Mouse (Mus musculus): Measurements from ENCODE around the gene Prr9.
A peak's percentile ranks its signal among the peaks of the same experiment; 100 is the strongest.

Gene Prr9

DNA sequence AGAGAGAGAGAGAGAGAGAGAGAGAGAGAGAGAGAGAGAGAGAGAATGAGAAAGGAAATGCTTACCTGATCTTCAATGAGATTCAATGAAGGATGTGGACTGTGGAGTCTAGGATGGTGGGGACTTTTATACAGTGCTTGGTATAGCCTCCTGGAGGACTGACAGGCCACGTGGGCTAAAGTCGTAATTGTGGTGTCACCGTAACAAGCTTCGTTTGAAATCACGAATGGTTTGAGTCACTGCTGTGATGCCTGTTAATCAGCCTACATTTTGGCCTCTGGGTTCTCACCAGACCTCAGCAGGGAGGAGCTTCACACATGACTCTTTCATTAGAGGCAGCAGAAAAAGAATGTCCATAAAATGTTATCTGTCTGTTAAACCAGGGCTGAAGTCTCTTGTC lies at the start of gene Prr9:
Prr9 (minus strand) TSS at position 101 of the 400 bp plus-strand sequence.
- no peak for DNase-seq (ENCODE audit: low read depth)

DNA sequence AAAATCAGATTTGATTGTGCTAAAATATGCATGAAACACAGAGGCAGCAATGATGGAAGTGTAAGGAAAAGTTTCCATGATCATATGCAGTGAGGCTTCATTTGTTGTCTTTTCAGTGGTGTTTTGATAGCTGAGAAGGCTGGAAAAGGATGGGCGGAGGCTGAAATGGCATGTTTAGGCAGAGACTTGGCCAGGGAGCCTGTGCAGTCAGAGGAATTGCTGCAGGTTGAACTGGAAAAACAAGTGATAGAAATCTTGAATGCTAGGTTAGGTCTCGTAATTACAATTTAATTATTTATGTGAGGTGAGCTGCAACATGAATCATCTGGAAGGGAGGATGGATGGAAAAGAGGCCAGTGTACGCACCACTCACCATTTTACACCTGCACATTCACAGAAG lies 46.1 kb upstream of the Prr9 start:
- DNase-seq (ENCODE audit: low read depth): no peak

DNA sequence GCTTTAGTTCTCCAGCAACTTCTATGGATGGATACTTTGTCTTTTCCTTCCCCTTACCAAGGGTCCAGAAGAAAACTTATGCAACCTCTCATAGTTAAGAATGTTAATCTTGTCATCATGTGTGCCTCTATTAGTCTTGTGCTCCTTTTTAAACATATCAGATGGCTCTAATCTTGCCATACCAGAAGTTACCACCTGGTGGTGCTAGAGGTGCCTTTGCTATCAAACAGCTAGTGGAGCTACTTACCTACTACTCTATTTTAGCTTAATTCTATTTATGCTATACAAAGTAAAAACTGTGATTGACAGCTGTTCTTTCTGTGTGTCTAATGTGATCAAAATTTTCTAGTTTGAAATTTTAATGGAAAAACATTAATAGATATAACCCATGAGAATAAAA lies 29.6 kb upstream of the Prr9 start:
- DNase-seq (ENCODE audit: low read depth): peak; percentile 49

DNA sequence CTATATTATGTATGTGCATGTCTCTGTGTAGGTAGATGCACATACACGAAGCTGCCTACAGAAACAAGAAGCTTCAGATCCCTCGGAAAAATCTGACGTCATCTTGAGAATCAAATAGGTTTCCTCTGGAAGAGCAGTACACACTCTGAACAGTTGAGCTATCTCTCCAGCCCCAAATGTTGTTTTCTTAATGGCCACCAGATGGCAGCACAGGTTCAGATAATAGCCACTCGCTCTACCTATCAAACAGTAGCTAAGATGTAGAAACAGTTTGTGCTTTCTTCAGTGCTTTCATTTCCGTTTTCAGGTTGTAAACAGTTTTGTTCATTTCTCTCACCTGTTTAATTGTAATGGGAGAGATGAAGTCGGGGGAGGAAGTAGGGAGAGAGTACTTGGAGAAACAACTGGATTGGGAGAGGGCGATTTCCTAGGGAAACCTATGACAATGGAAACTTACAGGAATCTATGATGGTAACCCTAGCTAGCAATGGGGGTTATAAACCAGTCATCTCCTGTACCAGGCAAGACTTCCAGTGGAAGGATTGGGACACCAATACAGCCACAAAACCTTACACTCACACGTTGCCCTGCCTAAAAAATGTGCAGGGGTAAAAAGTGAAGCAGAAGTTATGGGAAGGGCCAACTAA lies 27.0 kb upstream of the Prr9 start:
- DNase-seq (ENCODE audit: low read depth): peak; percentile 61

DNA sequence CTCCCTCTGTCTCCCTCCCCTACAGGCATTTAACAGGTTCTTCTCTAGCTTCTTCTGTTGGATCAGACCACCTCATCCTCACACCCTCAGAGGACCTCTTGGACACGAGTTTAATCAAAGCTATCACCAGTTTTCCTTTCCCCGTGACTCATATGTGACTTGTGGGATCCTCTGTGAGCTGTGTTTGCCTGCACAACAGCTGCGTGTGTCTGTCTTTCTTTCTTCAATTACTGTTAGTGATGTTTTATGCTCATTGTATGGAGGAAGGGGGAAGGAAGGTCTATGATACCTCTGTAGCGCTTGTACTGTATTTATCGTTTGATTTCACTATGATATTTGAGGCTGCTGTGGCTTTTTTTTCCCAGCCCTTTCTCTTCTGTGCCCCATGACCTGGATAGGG lies 24.2 kb upstream of the Prr9 start:
- DNase-seq (ENCODE audit: low read depth): no peak

DNA sequence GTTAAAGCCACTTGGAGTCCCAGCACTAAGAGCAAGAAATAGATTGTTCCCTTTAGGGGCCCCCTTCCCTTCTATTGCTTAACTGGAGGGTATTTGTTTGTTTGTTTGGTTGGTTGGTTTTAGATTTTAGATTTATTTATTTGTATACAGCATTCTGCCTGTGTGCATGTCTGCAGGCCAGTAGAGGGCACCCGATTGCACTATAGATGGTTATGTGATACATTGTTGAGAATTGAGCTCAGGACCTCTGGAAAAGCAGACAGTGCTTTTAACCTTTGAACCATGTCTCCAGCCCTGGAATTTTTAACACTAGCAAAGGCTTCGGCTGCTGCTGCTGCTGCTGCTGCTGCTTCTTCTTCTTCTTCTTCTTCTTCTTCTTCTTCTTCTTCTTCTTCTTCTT lies 23.7 kb upstream of the Prr9 start:
- DNase-seq (ENCODE audit: low read depth): no peak

DNA sequence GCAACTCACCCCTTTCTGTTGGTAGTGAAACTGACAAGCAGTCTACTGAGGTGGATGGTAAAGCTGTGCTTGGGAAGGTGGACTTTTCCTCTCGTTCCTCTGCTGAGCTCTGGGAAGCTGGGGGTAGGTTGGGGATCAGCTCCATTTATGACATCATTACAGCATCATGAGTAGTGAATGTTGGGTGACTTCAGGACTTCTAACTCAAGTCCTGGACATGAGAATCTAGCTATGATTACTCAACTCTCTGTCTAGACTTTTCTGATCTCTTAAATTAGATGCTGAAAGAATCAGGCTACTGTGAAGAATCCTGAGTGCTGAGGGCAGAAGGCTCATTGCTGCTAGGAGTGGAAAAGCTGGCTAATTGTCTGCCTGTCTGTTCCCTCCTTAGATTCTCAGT lies 18.9 kb upstream of the Prr9 start, which contains the start of gene Lelp1:
Lelp1 (minus strand) TSS at position 101 of the 400 bp plus-strand sequence.
- no peak for DNase-seq (ENCODE audit: low read depth)

DNA sequence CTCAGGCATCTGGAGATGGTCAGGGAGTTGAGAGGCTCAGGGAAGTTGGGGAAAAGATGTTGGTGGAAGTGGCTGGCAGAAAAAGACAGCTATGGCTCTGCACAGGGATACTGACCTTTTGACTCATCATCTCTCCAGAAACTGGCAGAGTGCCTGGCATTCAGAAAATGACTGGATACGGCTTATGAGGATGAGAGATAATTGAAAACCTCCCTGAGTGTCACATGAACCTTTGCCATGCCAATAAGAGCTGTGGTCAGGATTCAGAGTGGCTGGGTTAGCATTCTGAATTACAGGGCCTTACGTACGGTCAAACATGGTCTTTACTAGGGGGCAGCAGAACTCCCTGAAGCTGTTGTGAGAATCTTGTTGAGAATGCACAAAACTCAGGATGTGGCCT lies 2.8 kb downstream of the Prr9 start:
- DNase-seq (ENCODE audit: low read depth): no peak

DNA sequence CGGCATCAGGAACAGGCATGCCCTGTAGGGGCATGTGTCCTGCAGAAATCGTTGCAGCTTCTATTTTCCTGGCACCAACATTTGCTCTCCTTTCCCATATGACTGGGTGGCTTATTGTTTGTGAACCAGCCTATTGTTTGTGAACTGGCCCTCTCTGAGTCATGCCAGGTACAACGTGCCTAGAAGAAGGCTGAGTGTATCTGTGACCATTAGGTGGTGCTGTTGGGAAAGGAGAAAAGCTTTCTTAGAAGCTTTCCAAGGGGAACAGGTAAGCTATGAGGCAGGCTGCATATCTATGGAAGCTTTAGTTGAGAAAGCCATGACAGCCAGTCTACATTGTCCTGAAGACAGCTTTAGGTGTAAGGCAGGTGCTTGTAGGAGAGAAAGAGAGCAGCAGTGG lies 5.8 kb downstream of the Prr9 start:
- DNase-seq (ENCODE audit: low read depth): no peak

DNA sequence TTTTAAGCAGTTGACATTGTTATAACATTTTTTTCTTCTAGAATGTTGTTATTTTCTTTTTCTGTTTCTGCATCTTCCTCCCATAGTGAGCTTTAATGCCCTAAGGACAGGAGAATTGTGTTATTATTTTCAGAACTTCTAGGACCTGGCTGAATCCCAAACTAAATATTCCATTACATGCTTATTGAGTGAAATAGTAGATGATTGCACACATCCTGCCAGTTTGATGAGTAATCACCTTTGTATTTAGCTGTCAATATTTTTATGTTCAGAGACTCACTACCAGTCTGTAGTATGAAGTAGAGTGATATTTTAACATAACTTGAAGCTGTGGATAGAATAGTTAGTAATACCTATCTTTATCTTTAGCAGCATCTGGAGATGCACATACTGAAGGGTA lies 12.2 kb downstream of the Prr9 start:
- no peak for DNase-seq (ENCODE audit: low read depth)

DNA sequence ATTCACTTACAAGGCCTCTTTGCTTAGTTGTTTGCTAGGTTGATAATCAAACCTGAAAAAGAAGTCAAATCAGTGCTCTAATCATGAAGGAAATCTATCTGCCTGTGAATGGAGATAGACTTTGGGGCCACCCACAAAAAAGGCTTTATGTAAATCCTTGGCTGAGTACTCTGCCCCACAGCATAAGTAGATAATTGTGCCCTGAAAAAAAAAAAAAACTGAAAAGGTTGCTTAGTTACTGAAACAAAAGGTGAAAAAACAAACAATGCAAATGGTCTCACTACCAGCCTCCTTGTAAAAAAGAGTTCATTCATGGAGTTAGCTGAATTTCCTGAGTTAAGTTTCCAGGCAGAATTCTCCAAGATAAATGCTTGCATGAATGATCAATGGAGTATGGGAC lies 13.0 kb downstream of the Prr9 start:
- no peak for DNase-seq (ENCODE audit: low read depth)

DNA sequence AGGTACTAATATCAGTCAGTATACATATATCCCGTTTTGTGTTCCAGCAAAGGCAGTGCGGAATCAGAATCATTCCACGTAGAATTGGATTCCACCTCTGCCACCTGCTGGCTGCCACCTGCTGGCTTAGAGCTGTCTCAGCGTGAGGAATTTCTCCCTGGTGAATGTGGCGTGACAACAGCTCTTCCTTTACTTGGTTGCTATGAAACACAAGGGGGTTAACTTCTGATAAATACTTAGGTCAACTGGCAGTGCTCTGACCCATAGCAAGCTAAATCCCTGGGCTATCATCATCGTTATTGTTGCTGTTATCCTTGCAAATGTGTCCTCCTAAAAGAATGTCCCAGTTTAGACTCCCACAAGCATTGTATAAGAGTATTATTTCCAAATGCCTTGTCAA lies 17.2 kb downstream of the Prr9 start:
- DNase-seq (ENCODE audit: low read depth): no peak

DNA sequence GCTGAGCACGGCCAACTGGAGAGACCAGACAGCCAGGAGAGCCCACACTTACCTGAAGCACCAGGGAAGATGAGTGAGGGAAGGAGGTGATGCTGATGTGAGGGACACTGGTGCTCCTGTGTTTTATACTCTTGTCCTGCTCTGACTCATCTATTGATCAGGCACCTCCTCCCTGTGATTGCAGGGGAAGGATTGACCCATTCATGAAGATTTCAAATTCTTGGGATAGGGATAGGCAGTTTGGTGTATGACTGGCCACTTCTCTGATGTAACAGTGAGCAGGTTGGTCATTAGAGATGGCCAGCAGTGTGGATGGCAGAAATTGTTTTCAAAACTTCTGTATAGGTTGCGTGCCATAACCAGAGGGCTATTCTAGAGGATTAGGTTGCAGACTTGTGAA lies 40.7 kb downstream of the Prr9 start, which contains the start of gene Lor:
Lor (minus strand) TSS at position 101 of the 400 bp plus-strand sequence.
- no peak for DNase-seq (ENCODE audit: low read depth)

DNA sequence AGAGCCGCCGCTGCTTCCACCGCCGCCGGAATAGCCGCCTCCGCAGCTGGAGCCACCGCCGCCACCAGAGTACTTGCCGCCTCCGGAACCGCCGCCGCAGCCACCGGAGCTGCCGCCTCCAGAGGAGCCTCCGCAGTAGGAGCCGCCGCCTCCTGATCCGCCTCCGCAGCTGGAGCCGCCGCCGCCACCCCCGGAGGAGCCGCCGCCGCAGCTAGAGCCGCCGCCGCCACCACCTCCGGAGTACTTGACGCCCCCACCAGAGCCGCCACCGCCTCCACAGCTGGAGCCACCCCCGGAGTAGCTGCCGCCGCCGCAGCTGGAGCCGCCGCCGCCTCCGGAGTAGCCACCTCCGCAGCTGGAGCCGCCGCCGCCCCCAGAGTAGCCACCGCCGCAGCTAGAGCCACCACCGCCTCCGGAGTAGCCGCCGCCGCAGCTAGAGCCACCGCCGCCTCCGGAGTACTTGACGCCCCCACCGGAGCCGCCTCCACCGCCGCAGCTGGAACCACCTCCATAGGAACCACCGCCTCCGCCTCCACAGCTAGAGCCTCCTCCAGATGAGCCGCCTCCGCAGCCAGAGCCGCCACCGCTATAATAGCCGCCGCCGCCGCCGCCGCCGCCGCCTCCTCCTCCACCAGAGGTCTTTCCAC lies 42.3 kb downstream of the Prr9 start:
- DNase-seq (ENCODE audit: low read depth): no peak

DNA sequence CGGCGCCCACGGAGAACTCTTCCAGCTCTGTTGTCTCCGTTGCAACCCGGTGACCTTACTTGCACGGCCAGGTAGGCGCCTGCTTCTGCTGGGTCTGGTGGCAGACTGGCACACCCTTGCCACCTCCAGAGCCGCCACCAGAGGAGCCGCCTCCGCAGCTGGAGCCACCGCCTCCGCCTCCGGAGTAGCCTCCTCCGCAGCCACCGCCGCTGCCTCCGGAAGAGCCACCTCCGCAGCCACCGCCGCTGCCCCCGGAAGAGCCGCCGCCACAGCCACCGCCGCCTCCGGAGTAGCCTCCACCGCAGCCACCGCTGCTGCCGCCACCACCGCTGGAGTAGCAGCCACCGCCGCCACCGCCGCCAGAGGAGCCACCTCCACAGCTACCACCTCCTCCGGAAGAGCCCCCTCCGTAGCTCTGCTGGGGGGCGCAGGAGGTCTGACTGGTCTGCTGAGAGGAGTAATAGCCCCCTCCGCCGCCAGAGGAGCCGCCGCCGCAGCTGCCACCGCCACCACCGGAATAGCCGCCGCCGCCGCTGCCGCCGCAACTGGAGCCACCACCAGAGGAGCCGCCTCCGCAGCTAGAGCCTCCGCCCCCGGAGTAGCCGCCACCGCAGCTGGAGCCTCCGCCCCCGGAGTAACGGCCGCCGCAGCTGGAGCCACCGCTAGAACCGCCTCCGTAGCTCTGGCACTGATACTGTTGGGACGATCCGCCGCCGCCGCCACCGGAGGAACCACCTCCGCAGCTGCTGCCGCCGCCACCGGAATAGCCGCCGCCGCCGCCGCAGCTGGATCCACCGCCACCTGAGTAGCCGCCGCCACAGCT lies 43.1 kb downstream of the Prr9 start:
- DNase-seq (ENCODE audit: low read depth): peak; percentile 11

Measured in induced T-regulatory cell, adult 2 months (primary cell).